Mouse (Mus musculus): ENCODE measurements around the gene Flt4. TPM values are rescaled to one million over a fixed set of nuclear protein-coding genes. Genes with fewer than 3 reads are reported as not detected.
A peak's percentile ranks its signal among the peaks of the same experiment; 100 is the strongest.
"Not testable (repeated sequence)": the region's sequence is repeated elsewhere in the genome, so short reads cannot be mapped to it uniquely, and the experiment has no call there.

Flt4 gene
- total RNA-seq (2021) = 10 to 100 TPM; 14.5 to 14.9 TPM

- peak; percentile 51 to 52 for DNase-seq
- intact Hi-C loops (cut with DNase I) = not testable (repeated sequence)
Observed at GRCm38 (mm10) chr11:49608938-49609867, at the start of gene Flt4. TSS of gene Flt4 (plus strand) at chr11:49609263.

DNA sequence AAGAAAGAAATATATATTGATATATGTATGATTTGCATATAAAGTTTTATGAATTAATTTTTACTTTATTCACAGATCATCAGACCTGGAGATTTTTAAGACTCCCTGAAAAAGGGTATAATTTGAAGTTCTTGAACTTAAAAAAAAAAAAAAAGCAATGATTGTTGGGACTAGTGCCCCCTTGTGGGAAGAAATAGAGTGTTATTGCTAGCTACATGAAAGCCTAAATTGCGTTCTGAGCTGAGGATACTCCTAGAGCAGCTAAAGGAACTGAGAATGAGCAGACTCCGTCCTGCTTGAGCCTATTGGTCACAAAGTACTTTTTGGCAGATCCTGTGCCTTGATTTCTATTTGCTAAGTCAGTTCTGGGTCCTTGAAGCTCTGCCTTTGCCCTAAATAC is 34.0 kb upstream of the Flt4 start:
- DNase-seq; intact Hi-C loops (cut with DNase I): not testable (repeated sequence)

DNA sequence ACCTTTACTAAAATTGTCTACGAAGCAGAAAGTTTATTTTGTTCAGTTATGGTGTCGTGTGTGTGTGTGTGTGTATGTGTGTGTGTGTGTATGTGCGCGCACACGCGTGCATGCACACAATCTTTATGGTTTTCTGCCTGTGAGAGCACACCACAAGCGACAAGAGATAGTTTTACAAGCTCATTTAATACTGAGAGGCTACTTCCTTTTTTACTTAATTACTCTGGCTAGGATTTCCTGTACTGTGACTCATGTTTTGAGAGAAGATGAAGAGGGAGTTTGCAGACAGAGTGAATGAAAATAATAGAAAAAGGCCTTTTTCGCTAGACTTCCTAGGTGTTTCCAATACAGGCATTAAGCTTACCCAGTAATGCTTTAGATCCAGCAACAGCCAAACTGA is 28.6 kb upstream of the Flt4 start:
- intact Hi-C loops (cut with DNase I); DNase-seq: not testable (repeated sequence)

GRCm38 (mm10) chr11:49590213-49590612 is 18.9 kb upstream of the Flt4 start:
- intact Hi-C loops (cut with DNase I) = no loop called here
- no peak for DNase-seq

DNA sequence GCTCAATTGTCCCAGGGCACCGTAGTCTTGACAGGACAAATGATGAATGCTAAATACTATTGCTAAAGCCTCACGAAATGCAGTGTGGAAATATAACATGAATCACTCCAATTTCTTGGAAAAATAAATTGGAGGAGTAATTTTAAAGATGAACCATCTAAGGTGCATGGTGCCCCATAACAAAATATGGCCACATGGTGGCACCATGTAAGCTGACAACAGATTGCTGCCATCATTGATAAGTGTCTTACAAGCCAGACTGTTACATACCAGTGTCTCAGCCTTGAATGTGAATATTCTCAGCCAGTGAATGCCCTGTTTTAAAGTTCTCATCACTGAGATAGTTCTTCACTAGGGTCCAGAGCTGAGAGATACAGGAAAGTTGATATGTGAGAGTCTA is 11.9 kb upstream of the Flt4 start:
- not testable (repeated sequence) for DNase-seq
- intact Hi-C loops (cut with DNase I) = loop anchor here (1.0 kb wide), 1 partner anchor 34 kb away; no protein-coding TSS in a partner anchor

DNA sequence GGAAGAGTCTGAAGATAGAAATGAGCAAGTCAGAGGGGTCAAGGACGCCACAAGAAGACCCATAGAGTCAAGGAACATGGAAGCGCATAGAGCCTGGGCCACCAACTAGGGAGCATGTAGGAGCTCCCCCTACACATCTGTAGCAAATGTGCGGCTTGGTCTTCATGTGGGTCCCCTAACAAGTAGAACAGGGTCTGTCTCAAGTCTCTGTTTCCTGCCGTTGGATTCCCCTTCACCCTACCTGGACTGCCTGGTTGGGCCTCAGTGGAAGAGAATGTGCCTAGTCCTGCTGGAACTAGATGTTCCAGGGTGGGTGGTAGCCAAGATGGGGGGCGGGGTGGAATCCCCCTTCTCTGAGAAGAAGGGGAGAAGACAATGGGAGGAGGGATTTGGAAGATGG is 757 bp upstream of the Flt4 start:
- DNase-seq; intact Hi-C loops (cut with DNase I): not testable (repeated sequence)

- peak; percentile 40 to 43 for DNase-seq
- intact Hi-C loops (cut with DNase I) = not testable (repeated sequence)
Observed at GRCm38 (mm10) chr11:49609868-49610824, 1.1 kb downstream of the Flt4 start.

GRCm38 (mm10) chr11:49611349-49611748 is 2.3 kb downstream of the Flt4 start:
- DNase-seq; intact Hi-C loops (cut with DNase I): not testable (repeated sequence)

- no peak for DNase-seq
- intact Hi-C loops (cut with DNase I) = no loop called here
Observed at GRCm38 (mm10) chr11:49612154-49612553, 3.1 kb downstream of the Flt4 start.

DNA sequence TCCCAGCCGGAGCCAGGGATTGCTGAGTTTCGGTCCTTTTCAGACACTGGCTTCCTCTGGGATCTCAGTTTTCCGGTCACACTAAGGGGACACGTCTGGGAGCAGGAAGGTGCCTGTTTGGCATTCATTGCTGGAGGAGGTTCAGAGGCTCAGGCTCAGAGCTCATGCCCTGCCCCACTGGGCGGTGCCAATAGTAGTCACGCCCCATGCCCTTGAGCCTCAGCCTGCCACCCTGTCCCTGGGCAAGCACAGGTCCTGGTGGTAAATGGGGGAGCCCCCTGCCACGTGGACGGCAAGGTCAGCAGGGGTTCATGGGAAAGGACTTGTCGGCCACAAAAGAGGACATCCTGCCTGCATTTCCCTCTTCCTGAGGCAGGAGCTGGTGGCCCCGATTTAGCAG is 4.3 kb downstream of the Flt4 start:
- peak; percentile 40 to 45 for DNase-seq
- intact Hi-C loops (cut with DNase I) = no loop called here

DNA sequence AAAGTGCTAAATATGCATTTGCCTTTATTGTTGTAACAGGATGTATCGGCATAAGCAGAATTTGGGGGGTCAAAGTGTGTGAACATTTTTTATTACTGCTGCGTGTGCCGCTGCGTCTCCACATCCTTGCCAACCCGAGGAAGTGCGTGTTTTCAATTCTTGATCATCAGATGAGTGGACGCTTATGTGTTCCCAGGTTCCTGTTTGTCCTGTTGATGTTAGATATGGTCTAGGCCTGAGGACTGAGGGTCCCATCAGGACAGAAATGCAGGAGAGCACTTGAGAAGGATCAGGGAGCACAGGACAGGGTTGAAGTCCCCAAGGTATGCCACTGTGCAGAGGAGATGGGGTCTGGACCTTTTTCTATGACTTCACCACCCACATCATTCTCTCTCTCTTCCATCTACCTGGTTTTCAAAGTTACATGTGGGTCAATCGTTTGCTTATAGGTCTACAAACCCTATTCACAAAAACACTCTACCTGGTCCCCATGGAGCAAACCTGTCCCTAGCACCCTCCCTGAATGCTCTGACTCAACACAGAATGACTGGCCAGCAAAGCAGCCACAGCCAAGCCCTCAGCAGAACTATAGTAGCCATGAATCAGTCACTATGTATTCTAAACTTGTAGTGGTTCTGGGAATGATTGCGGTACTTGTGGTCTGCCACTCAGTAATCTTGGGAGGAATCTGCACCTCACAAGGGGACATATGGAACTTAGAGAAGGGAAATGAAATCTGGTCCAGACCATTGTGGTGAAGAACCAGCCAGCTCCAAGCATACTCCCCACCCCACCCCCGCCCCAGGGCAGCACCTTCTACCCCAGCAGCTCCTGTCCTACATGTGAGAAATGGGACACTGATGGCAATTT is 7.0 kb downstream of the Flt4 start:
- intact Hi-C loops (cut with DNase I) = no loop called here
- no peak for DNase-seq

DNA sequence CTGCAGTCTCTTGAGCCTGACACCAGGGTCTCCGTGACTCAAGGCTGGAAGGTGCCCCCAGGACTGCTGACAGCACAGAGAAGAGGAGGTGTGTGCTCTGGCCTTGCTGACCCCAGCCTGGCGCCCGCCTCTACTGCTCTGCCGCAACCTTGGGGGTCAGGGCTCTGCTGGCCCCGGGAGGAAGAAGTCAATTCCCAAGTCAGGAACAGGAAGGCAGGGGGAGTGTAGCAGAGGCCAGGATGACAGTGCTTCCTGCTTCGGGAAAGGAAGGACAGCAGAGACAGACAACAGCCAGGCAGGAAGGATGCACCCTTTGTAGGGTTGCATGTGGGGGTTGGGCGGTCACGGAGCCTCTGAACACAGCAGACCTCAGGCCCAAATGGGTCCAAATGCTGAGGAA is 9.4 kb downstream of the Flt4 start:
- no peak for DNase-seq
- intact Hi-C loops (cut with DNase I) = no loop called here

GRCm38 (mm10) chr11:49621953-49622352 is 12.9 kb downstream of the Flt4 start:
- intact Hi-C loops (cut with DNase I) = no loop called here
- DNase-seq = peak in 1 of 2 experiments; percentile 13

- intact Hi-C loops (cut with DNase I) = no loop called here
- DNase-seq = no peak
Observed at GRCm38 (mm10) chr11:49624156-49624555, 15.1 kb downstream of the Flt4 start.

GRCm38 (mm10) chr11:49625863-49626262 is 16.8 kb downstream of the Flt4 start:
- DNase-seq = no peak
- intact Hi-C loops (cut with DNase I) = no loop called here

GRCm38 (mm10) chr11:49626748-49627147 is 17.7 kb downstream of the Flt4 start:
- intact Hi-C loops (cut with DNase I) = no loop called here
- no peak for DNase-seq

DNA sequence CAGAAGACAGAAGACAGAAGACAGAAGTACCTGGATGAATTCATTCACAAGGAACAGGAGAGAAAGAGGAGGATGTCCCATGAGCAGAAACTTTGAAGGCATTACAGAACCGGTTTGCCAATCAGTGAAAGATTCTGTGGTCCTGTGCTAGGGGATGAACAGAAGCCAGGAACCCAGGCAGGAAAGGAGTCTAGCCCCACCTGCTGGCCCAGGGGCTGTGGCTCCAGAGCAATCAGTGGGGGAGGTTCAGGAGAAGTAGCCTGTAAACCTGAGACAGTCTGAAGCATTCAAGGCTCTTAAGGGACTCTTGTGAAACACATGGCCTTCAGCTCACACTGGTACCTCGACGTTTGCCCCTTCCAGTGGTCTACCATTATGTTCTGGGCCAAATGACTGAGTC is 22.1 kb downstream of the Flt4 start:
- intact Hi-C loops (cut with DNase I) = loop anchor here (1.0 kb wide), 1 partner anchor 34 kb away; no protein-coding TSS in a partner anchor
- peak; percentile 33 to 52 for DNase-seq

DNA sequence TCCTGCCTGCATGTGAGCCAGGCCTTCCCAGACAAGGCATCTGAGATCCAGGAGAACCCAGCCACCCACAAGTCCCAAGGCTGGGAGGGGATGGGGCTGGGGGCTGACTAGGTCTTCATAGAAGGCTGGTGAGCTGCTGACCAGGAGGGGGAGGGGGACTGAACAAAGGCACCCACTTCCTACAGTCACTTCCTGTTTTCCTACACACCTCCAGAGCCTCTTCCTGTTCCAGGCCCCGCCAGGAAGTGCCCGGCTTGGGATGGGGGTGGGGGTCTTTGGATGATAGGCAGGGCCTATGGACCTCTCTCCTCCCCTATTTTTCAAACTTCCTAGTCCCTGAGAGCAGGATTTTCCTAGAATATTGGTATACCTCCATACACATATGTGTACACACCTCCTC is 23.2 kb downstream of the Flt4 start:
- intact Hi-C loops (cut with DNase I) = no loop called here
- peak in 1 of 2 experiments; percentile 25 for DNase-seq

- intact Hi-C loops (cut with DNase I) = no loop called here
- no peak for DNase-seq
Observed at GRCm38 (mm10) chr11:49634101-49634500, 25.0 kb downstream of the Flt4 start.

DNA sequence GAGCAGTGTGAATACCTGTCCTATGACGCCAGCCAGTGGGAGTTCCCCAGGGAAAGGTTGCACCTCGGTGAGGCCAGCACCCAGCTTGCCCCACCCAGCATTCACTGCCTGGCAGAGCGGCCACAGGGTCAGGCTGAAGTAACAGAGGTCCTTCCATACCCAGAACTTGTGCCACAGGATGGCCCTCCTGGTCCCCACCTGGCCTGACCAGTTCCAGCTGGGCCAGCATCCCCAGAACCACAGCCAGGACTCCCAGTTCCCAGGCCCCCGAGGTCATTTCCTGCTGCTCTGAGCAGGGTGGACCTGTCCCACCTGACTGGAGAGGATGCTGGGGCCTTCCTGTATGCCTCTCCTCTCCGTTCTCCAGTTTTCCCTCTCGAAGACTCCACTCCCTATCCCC is 26.6 kb downstream of the Flt4 start:
- no peak for DNase-seq
- intact Hi-C loops (cut with DNase I) = no loop called here

Data from heart, postnatal 10 days (tissue).